Mouse (Mus musculus) layer of hippocampus, postnatal 36 days (tissue): ENCODE measurements at regions not wholly inside any gene's neighbourhood (a gene's known extent, or its start where the extent isn't known, plus 50 kb on each side); places are given as distances from the start of the nearest gene placed in this dataset.

Source experiments
- DNase-seq, 2 experiments: peaks; one replicate each; pipeline ENCODE4 v3.0.0; 2022

DNA sequence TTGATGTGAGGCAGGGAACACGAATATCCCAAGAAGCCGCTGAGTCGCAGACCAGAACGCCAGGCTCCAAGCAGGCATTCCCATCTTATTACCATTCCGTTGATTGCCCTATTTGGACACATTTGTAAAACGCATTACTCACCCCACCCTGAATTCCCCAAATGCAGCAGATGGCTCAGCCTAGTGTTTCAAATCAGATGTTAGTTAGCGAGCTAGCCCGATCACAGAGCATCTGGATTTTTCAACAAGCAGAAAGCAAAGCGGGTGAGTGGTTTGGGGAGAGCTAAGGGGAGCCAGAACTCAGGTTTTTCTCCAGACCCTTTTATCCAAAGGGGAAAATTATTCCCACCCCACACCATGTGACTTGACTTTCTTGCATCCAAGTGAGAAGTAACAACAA is 273.2 kb downstream of the Rwdd3 start:
- peak; percentile 37 to 44 for DNase-seq

GRCm38 (mm10) chr3:120897758-120898157 is 273.7 kb downstream of the Rwdd3 start:
- DNase-seq, result no peak

DNA sequence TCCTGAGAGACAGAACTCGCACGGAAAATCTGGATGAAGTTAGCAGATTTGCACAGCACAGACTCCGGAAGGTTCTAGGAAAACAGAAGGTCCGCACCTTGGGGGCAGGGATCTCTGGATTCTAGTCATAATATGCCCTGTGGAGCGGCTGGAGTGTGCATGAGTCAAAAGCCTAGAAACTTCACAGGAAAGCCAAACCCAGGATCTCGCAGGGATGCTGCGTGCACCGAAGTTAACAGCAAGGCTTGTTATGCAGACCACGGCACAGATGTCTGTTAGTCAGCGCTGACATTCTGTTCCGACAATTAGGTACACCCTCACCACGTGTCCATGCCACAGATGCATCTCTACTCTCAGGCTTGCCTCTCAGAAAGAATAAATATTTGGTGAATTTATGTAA is 274.3 kb downstream of the Rwdd3 start:
- DNase-seq, result peak; percentile 37 to 55

- DNase-seq, result peak; percentile 54 to 63
These were observed 285.2 kb downstream of the Rwdd3 start for GRCm38 (mm10) chr3:120886063-120886841.

GRCm38 (mm10) chr3:120885401-120885800 is 286.1 kb downstream of the Rwdd3 start:
- no peak for DNase-seq

DNA sequence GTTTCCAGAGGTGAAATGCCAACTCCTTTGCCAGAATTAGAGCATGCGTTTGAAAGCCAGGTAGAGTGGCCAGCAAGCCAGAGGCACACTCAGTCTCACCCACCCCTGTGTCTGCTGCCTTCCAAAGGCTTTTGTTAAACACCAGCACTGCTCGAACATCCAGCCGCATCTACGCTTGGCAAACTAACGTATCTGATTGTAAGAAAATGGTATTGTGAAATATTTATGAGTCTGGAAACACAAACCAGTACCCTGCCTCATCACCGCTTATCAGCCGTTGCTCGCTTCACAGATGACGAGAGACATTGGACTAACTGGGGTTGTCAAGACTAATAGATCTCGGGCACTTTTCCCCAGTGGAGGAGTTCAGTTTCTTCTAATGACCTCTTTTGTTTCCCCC is 287.3 kb downstream of the Rwdd3 start:
- DNase-seq, result no peak

DNA sequence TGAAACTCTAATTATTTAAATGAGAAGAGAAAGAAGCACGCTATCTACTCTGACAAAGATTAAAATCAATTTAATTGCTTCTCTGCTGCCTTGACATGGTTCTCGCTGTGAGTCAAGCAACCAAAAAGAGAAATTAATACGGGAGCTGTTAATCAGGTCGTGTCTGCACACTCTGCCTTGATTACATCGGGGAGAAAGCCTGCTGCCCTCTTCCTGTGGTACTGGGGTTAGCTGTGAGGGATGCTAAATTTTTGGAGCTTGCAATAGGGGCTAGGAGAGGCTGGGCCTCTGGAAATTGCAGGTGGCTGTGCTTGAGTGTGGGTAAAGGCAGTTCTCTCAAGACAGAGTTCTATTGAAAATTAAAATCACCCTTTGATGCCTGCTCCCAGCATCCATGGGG is 287.8 kb downstream of the Rwdd3 start:
- DNase-seq, result no peak

DNA sequence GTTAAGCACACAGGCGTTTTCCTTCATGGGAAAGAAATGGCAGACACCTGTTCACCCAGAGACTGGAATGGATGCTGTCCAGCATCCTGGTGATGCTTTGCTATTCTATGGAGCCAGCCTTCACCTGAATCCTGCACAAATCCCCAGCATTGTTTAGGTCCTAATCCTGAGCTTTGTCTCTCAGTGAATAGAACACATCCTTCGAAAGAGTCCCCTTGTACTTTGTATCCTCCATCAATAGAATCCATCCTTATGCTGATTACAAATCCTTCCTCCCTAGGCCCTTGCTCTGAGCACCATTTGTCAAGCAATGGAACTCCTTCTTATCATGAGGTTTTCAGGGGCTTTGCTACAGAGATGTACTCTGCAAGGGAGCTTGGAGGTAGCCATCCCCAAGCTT is 292.1 kb downstream of the Rwdd3 start:
- DNase-seq, result no peak

DNA sequence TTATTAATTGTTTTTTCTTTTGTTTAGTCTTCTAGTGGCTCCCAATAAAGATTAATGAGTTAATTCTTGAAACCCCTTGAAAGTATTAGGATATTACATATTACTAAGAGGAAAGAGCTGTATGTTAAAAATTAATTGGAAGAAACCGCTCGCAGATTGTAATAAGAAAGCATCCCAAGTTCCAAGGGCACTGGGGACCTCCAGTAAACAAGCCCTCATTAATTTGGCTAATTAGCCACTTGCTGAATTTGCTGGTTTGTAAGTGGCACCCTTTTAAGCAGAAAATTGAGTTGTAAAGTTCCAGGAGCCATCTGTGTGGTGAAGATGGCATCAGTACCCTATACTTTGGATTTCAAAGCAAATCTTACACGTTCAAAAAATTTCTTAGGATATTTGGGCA is 295.8 kb downstream of the Rwdd3 start:
- no peak for DNase-seq

DNA sequence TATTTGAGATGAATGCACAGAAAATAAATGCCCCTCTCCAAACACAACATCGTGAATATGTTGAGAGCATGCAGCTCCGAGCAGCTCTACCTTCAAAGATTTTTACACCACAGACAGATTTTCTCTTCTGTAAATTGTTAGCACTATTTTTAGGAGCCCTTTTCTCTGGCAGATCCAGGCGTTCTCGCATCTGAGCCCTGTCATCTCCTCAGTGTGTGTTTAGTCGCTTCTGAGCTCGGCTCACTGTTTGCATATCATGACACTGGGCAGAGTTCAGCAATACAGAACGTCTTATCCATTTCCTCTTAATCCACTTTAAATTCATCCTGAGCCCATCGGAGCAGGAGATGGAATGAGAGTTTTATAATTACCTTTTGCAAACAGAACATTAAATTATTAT is 306.5 kb downstream of the Rwdd3 start:
- no peak for DNase-seq

DNA sequence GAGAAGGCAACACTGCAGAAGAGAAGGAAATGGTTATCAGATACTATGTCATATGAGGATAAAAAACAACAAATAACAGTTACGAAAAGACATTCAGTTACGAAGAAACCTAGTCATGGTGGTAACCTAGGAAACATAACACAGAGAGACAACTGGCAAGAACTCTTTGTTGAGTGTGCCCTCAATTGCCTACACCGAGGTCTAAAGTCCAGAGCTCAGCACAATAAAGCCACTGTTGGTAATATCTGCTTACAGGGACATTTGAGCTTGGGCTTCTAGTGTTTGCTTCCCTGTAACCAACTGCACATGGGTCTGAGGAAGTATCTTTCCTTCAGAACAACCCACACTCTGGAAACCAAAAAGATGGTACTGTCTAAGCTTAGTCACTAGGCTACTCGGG is 309.9 kb downstream of the Rwdd3 start:
- no peak for DNase-seq

- DNase-seq, result no peak
These were observed 313.2 kb downstream of the Rwdd3 start for GRCm38 (mm10) chr3:120858281-120858680.

GRCm38 (mm10) chr3:120854322-120854721 is 317.2 kb downstream of the Rwdd3 start:
- no peak for DNase-seq

- DNase-seq, result no peak
These were observed 327.9 kb downstream of the Rwdd3 start for GRCm38 (mm10) chr3:120843623-120844022.

DNA sequence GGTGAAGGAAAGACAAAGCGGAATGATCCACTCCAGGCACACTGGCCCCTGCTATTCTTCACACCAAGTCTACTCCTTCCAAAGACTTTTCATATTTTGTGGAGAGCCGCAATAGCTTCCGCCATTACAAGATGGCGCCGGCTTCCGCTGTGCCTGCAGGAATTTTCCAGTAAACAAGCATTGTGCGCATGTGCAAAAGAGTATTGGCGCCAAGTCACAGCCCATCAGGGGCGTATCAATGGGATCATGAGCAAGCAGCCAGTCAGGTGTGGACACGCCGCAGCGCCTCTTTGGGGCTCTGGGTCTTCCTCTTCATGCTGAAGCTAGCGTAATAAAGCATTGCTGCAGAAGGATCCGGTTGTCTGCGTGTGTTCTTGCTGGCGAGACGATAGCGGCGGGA is 348.0 kb downstream of the Rwdd3 start:
- no peak for DNase-seq

DNA sequence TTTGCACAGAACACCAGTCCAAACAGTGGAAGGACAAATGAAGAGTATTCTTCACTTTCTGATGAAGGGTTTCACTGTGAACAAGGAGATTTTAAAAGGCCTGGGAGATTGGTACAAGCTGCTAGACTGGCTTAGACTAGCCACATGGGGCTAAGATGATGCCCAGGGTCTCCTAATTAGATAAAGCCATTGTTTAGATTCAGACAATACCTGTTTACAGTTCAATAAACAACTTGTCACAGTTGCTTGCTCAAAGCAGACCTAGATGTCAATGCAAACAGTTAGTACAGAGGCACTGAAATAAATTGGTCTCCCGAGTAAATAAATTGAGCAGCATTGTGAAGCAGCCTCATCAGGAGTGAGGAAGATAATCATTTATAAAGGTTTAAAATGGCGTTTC is 359.6 kb downstream of the Rwdd3 start:
- DNase-seq, result no peak

- DNase-seq, result no peak
These were observed 361.0 kb downstream of the Rwdd3 start for GRCm38 (mm10) chr3:120810527-120810926.

GRCm38 (mm10) chr3:120810048-120810447 is 361.4 kb downstream of the Rwdd3 start:
- no peak for DNase-seq

- peak; percentile 69 to 73 for DNase-seq
These were observed 384.8 kb downstream of the Rwdd3 start for GRCm38 (mm10) chr3:120786659-120787058.

DNA sequence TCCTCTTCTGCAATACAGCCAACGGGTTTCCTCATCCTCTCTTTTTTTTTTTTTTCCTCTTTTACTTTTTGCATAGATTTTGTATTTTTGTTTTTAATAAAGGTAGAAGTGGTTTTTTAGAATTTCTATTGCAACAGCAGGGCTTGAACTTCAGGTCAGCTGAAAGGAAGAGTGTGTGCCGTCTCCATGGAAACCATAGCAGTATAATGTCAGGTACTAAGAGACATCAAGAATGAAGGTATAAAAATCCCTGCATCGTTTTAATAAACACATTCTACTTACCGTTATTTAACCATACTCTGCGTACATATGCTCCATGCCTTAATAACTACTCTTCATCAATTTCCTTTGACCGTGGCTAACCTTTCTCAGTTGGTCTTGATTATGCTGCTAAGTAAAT is 390.0 kb downstream of the Rwdd3 start:
- DNase-seq, result no peak

DNA sequence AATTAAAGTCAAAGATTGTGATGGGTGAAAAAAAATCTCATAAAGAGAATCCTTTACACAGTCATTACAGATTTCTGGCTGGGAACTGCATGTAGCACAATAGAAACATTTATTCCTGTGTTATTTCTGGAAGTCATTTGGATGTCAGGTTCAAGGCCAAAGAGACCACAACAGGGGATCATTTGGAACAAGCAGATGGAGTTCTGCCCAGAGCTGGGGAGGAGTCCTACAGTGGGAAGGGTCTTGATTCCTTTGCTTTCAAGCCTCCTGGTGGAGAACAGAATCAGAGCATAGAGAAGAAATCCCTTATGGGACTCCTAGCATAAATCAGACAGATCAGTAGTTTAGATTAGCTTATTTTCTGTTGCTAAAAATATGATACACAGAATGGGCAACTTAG is 392.4 kb downstream of the Rwdd3 start:
- no peak for DNase-seq

DNA sequence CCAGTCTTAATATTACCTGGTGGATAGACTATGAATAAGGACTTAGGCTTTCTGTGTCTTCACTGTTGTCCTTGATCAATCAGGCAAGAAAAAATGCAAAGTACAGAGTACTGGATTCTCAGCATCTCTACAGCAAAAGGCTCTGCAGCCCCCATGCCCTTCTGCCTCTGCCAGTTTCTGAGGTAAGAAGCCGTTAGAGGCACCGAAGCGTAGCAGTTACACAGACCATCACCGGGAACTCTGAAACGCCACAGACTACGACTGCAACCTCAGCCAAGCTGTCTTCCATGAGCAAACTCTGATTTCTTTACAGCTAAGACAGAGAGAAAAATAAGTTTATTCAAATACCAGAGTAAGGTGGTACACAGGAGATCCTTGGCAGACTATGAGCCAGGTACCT is 396.5 kb downstream of the Rwdd3 start:
- DNase-seq, result no peak

DNA sequence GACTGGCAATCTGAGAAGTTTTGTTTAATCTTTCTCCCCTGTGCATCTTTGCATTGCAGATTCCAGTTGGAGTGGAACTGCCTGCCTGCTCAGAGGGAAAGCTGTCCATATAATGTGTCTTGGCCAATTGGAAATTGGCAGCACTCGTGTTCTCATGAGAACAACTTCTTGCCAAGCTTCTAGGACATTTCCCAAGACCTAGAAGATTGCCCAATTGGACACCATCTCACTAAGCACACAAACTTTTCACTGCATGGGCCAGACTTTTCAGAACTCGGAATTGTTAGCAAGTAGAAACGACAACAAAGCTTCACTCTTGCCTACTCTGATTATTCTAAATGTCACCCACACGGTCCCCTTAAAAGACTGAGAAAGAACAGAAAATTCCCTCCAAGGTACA is 409.8 kb downstream of the Rwdd3 start:
- no peak for DNase-seq

DNA sequence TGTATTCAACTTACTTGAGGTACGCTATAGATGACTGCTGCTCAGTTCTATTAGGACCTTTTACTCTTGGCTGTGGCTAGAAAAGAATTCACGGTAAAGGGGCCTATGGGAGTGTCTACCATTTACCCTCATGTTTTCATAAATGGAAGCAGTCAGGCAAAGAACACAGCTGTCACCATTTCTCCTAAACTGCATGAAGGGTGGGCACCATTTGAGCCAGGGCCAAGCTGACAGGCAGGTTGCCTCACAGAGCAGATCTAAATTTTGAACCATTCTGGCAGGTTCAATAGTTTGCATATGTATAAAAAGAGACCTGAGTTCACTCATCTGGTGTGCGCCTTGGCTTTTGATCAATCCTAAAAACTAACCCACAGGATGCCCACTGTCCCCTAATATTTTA is 410.3 kb downstream of the Rwdd3 start:
- DNase-seq, result no peak

DNA sequence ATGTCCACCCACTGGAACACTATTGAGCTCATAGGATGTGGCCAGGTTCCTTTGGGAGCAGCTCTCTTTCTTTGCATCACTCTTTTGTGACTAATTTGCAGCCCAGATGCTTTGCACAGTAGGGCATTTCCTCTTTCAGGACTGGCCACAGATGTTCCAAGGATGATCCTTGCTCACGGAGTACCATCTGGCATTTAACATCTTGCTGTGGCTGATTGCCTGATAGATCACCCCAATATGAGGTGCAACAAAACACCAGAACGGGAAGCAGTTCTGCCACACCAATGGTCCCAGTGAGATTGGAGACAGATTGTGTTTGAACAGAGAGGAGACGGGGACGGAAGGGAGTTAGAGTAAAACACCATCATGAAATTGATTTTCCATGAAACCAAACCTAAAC is 423.0 kb downstream of the Rwdd3 start:
- DNase-seq, result no peak
